Mouse (Mus musculus): ENCODE data around the gene Spns3. TPM values are rescaled to one million over a fixed set of nuclear protein-coding genes. Genes with fewer than 3 reads are reported as not detected.
"Not testable (repeated sequence)": the region's sequence is repeated elsewhere in the genome, so short reads cannot be mapped to it uniquely, and the experiment has no call there.

Gene Spns3
- polyA plus RNA-seq, 1 experiment from 2014 or later = not detected

DNA sequence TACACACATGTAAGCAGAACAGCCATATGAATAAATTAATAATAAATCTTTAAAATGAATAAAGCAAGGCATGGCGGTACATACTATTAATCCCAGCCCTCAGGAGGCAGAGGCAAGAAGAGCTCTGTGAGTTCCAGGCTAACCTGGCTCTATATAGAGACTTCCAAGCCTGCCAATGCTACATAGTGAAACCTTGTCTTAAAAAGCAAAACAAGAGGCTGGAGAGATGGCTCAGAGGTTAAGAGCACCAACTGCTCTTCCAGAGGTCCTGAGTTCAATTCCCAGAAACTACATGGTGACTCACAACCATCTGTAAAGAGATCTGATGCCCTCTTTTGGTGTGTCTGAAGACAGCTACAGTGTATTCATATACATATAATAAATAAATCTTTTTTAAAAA lies 6.6 kb downstream of the Spns3 start:
- H3K4me3 ChIP-seq (ENCODE audit: low read depth, low read length) = not testable (repeated sequence)
- WGBS = 94% methylated on average over 1 of the region's 1 CpGs

GRCm38 (mm10) chr11:72542586-72542985 lies 7.7 kb downstream of the Spns3 start:
- Histone ChIP-seq H3K4me3 (ENCODE audit: low read depth, low read length) (no peak overlapping the region), H3K9me3 (ENCODE audit: control insufficient read depth, low read length) (no peaks in the 10 kb centered on the region), H3K9ac (ENCODE audit: low read length) (no peak overlapping the region), H3K36me3 (ENCODE audit: control insufficient read depth, insufficient read depth, low read length) (no peaks in the 10 kb centered on the region), H3K27ac (ENCODE audit: low read depth, low read length) (no peak overlapping the region), H3K4me1 (ENCODE audit: control insufficient read depth, insufficient read depth, low read length) (no peaks in the 10 kb centered on the region), H3K27me3 (ENCODE audit: control insufficient read depth, insufficient read depth, low read length) (no peaks in the 10 kb centered on the region), H3K4me2 (no peak overlapping the region)
- DNase-seq (ENCODE audit: low spot score, missing footprints) (no peak), ATAC-seq (ENCODE audit: low FRiP score) (no peak)
- 90% methylated on average over 1 of the region's 1 CpGs for WGBS

More for the DNA sequence above, 6.6 kb downstream of the Spns3 start:
- not testable (repeated sequence) for DNase-seq (ENCODE audit: low spot score, missing footprints); H3K4me2 ChIP-seq; H3K4me1 ChIP-seq (ENCODE audit: control insufficient read depth, insufficient read depth, low read length); H3K9me3 ChIP-seq (ENCODE audit: control insufficient read depth, low read length); H3K36me3 ChIP-seq (ENCODE audit: control insufficient read depth, insufficient read depth, low read length); H3K27ac ChIP-seq (ENCODE audit: low read depth, low read length); H3K9ac ChIP-seq (ENCODE audit: low read length); H3K27me3 ChIP-seq (ENCODE audit: control insufficient read depth, insufficient read depth, low read length); ATAC-seq (ENCODE audit: low FRiP score)

- no peak for DNase-seq (ENCODE audit: low spot score, missing footprints)
- H3K27ac ChIP-seq (ENCODE audit: low read depth, low read length) = no peak overlapping the region
- no peak overlapping the region for H3K9ac ChIP-seq (ENCODE audit: low read length)
- no peaks in the 10 kb centered on the region for H3K9me3 ChIP-seq (ENCODE audit: control insufficient read depth, low read length)
- H3K4me2 ChIP-seq = no peak overlapping the region
- H3K4me3 ChIP-seq (ENCODE audit: low read depth, low read length) = no peak overlapping the region
- no peak for ATAC-seq (ENCODE audit: low FRiP score)
- no peaks in the 10 kb centered on the region for H3K27me3 ChIP-seq (ENCODE audit: control insufficient read depth, insufficient read depth, low read length)
- 67% methylated on average over 10 of the region's 10 CpGs for WGBS
- no peaks in the 10 kb centered on the region for H3K36me3 ChIP-seq (ENCODE audit: control insufficient read depth, insufficient read depth, low read length)
- H3K4me1 ChIP-seq (ENCODE audit: control insufficient read depth, insufficient read depth, low read length) = no peaks in the 10 kb centered on the region
Measured at GRCm38 (mm10) chr11:72541928-72542327, 8.4 kb downstream of the Spns3 start.

DNA sequence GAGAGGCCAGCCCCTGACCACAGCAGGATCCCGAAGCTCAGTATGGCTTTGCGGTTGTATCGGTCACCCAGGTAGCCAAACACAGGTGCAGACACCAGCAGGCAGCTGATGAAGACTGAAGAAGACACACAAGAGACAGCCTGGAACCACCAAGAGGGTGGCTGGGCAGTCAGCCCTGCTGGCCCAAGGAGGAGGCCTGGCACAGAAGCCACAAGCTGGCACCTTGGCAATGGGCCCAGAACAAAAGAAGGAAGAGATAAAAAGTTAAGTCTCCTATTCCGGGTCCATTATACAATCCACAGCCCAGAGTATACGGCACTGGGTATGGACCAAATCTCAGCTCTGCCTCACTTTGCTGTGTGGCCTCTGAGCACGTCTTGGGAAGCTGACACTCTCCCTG lies 9.9 kb downstream of the Spns3 start:
- no peak for DNase-seq (ENCODE audit: low spot score, missing footprints)
- WGBS = 89% methylated on average over 6 of the region's 6 CpGs

GRCm38 (mm10) chr11:72538811-72539210 lies 11.5 kb downstream of the Spns3 start:
- no peak overlapping the region for H3K27ac ChIP-seq (ENCODE audit: low read depth, low read length)
- H3K4me1 ChIP-seq (ENCODE audit: control insufficient read depth, insufficient read depth, low read length) = no peaks in the 10 kb centered on the region
- H3K9ac ChIP-seq (ENCODE audit: low read length) = no peak overlapping the region
- 92% methylated on average over 7 of the region's 7 CpGs for WGBS
- no peaks in the 10 kb centered on the region for H3K27me3 ChIP-seq (ENCODE audit: control insufficient read depth, insufficient read depth, low read length)
- no peak overlapping the region for H3K4me3 ChIP-seq (ENCODE audit: low read depth, low read length)
- ATAC-seq (ENCODE audit: low FRiP score) (no peak), DNase-seq (ENCODE audit: low spot score, missing footprints) (no peak)
- H3K9me3 ChIP-seq (ENCODE audit: control insufficient read depth, low read length) = no peaks in the 10 kb centered on the region
- no peak overlapping the region for H3K4me2 ChIP-seq
- H3K36me3 ChIP-seq (ENCODE audit: control insufficient read depth, insufficient read depth, low read length) = no peaks in the 10 kb centered on the region

More for the DNA sequence above, 9.9 kb downstream of the Spns3 start:
- Histone ChIP-seq H3K4me3 (ENCODE audit: low read depth, low read length) (no peak overlapping the region), H3K9me3 (ENCODE audit: control insufficient read depth, low read length) (no peaks in the 10 kb centered on the region), H3K36me3 (ENCODE audit: control insufficient read depth, insufficient read depth, low read length) (no peaks in the 10 kb centered on the region), H3K9ac (ENCODE audit: low read length) (no peak overlapping the region), H3K4me1 (ENCODE audit: control insufficient read depth, insufficient read depth, low read length) (no peaks in the 10 kb centered on the region), H3K4me2 (no peak overlapping the region), H3K27me3 (ENCODE audit: control insufficient read depth, insufficient read depth, low read length) (no peaks in the 10 kb centered on the region), H3K27ac (ENCODE audit: low read depth, low read length) (no peak overlapping the region)
- ATAC-seq (ENCODE audit: low FRiP score) = no peak

GRCm38 (mm10) chr11:72538037-72538755 lies 12.1 kb downstream of the Spns3 start:
- H3K36me3 ChIP-seq (ENCODE audit: control insufficient read depth, insufficient read depth, low read length) = no peaks in the 10 kb centered on the region
- H3K27me3 ChIP-seq (ENCODE audit: control insufficient read depth, insufficient read depth, low read length) = no peaks in the 10 kb centered on the region
- H3K27ac ChIP-seq (ENCODE audit: low read depth, low read length) = no peak overlapping the region
- WGBS = 68% methylated on average over 8 of the region's 8 CpGs
- no peaks in the 10 kb centered on the region for H3K9me3 ChIP-seq (ENCODE audit: control insufficient read depth, low read length)
- no peak overlapping the region for H3K4me2 ChIP-seq
- no peak for ATAC-seq (ENCODE audit: low FRiP score)
- DNase-seq (ENCODE audit: low spot score, missing footprints) = no peak
- no peak overlapping the region for H3K4me3 ChIP-seq (ENCODE audit: low read depth, low read length)
- H3K9ac ChIP-seq (ENCODE audit: low read length) = no peak overlapping the region
- no peaks in the 10 kb centered on the region for H3K4me1 ChIP-seq (ENCODE audit: control insufficient read depth, insufficient read depth, low read length)

- no peak overlapping the region for H3K4me3 ChIP-seq (ENCODE audit: low read depth, low read length)
- H3K27me3 ChIP-seq (ENCODE audit: control insufficient read depth, insufficient read depth, low read length) = no peaks in the 10 kb centered on the region
- H3K27ac ChIP-seq (ENCODE audit: low read depth, low read length) = no peak overlapping the region
- 89% methylated on average over 2 of the region's 2 CpGs for WGBS
- ATAC-seq (ENCODE audit: low FRiP score) (no peak), DNase-seq (ENCODE audit: low spot score, missing footprints) (no peak)
- H3K36me3 ChIP-seq (ENCODE audit: control insufficient read depth, insufficient read depth, low read length) = no peaks in the 10 kb centered on the region
- H3K4me2 ChIP-seq = no peak overlapping the region
- no peaks in the 10 kb centered on the region for H3K9me3 ChIP-seq (ENCODE audit: control insufficient read depth, low read length)
- H3K4me1 ChIP-seq (ENCODE audit: control insufficient read depth, insufficient read depth, low read length) = no peaks in the 10 kb centered on the region
- no peak overlapping the region for H3K9ac ChIP-seq (ENCODE audit: low read length)
Measured at GRCm38 (mm10) chr11:72537503-72537902, 12.8 kb downstream of the Spns3 start.

- DNase-seq (ENCODE audit: low spot score, missing footprints) (no peak), ATAC-seq (ENCODE audit: low FRiP score) (no peak)
- no peak overlapping the region for H3K27ac ChIP-seq (ENCODE audit: low read depth, low read length)
- no peak overlapping the region for H3K4me3 ChIP-seq (ENCODE audit: low read depth, low read length)
- no peak overlapping the region for H3K9ac ChIP-seq (ENCODE audit: low read length)
- WGBS = 87% methylated on average over 3 of the region's 3 CpGs
- no peak overlapping the region for H3K4me2 ChIP-seq
- no peaks in the 10 kb centered on the region for H3K9me3 ChIP-seq (ENCODE audit: control insufficient read depth, low read length)
- H3K36me3 ChIP-seq (ENCODE audit: control insufficient read depth, insufficient read depth, low read length) = no peaks in the 10 kb centered on the region
- H3K27me3 ChIP-seq (ENCODE audit: control insufficient read depth, insufficient read depth, low read length) = no peaks in the 10 kb centered on the region
- no peaks in the 10 kb centered on the region for H3K4me1 ChIP-seq (ENCODE audit: control insufficient read depth, insufficient read depth, low read length)
Measured at GRCm38 (mm10) chr11:72535519-72535918, 14.8 kb downstream of the Spns3 start.

DNA sequence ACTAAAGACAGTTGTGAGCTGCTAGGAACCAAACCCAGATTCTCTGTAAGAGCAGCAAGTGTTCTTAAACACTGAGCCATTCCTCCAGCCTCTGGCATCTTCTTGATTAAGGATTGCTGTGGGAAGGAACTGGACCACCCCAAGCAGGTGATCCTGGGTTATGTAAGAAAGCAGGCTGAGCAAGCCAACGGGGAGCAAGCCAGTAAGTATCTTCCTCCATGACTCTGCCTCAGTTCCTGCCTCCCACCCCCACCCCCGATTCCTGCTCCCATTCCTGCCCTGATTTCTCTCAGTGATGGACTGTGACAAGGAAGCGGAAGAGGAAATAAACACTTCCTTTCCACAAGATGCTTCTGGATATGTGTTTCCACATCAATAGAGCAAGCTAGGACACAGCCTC lies 17.4 kb downstream of the Spns3 start:
- ATAC-seq (ENCODE audit: low FRiP score) (no peak), DNase-seq (ENCODE audit: low spot score, missing footprints) (no peak)
- Histone ChIP-seq H3K4me1 (ENCODE audit: control insufficient read depth, insufficient read depth, low read length) (no peaks in the 10 kb centered on the region), H3K27ac (ENCODE audit: low read depth, low read length) (no peak overlapping the region), H3K9me3 (ENCODE audit: control insufficient read depth, low read length) (no peaks in the 10 kb centered on the region), H3K36me3 (ENCODE audit: control insufficient read depth, insufficient read depth, low read length) (no peaks in the 10 kb centered on the region), H3K9ac (ENCODE audit: low read length) (no peak overlapping the region), H3K27me3 (ENCODE audit: control insufficient read depth, insufficient read depth, low read length) (no peaks in the 10 kb centered on the region), H3K4me3 (ENCODE audit: low read depth, low read length) (no peak overlapping the region), H3K4me2 (no peak overlapping the region)
- WGBS = 86% methylated on average over 3 of the region's 3 CpGs

All from midbrain, embryonic 11.5 days (tissue).